Comparison of ENCODE assay signal across 14 mouse cellular contexts in the genomic region with DNA sequence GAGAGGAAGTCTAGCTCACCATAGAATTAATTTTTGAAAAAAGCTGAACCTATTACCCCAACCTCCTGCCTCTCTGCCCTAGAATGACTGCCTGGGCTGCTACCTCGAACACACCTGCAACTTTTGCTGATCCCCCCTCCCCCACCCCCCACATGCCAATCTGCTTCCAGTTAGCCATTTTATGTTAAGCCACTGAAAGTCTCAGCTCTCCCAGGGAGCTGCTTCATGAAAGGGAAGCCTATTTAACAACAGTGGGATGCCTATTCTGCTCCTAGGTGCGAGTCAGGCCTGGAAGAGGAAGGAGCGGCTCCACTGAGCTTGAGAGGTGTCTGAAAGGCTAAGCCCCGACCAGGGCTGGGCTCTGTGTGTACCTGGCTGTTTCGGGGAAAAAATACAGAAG. TPM values are rescaled to one million over a fixed set of nuclear protein-coding genes. Genes with fewer than 3 reads are reported as not detected.
"Had no signal": no experiment of that assay in that cellular context is flagged by ENCODE, and none has a peak within 500 bp of the region (broad histone marks: within the 10 kb centered on the region; RNA-seq: fewer than 3 reads in every experiment).

No protein-coding gene starts in this region.

- ATAC-seq: midbrain, embryonic 16.5 days had no signal

- H3K9me3 ChIP-seq: kidney, embryonic 15.5 days; midbrain, embryonic 12.5 days; neural tube, embryonic 13.5 days had no signal

- H3K27me3 ChIP-seq: kidney, embryonic 15.5 days; midbrain, embryonic 12.5 days; neural tube, embryonic 13.5 days had no signal

- H3K9ac ChIP-seq: kidney, embryonic 15.5 days; liver, embryonic 14.5 days; midbrain, embryonic 12.5 days; neural tube, embryonic 13.5 days had no signal

- H3K36me3 ChIP-seq: kidney, embryonic 15.5 days; midbrain, embryonic 12.5 days; neural tube, embryonic 13.5 days had no signal

- H3K4me2 ChIP-seq: kidney, embryonic 15.5 days; midbrain, embryonic 12.5 days; neural tube, embryonic 13.5 days had no signal

- H3K4me3 ChIP-seq: kidney, embryonic 15.5 days; midbrain, embryonic 12.5 days; neural tube, embryonic 13.5 days had no signal

- H3K27ac ChIP-seq: kidney, embryonic 15.5 days; liver, embryonic 14.5 days; midbrain, embryonic 12.5 days; neural tube, embryonic 13.5 days; stomach, postnatal 0 days had no signal

- DNase-seq: kidney, postnatal 14 days; left cerebral cortex, postnatal 4 days; lung, adult 18-20 months; retina, postnatal 1 day had no signal

- H3K4me1 ChIP-seq: neural tube, embryonic 13.5 days had no signal

RNA-seq across cellular contexts. Expression of gene Ucma, which starts 8.1 kb away (rescaled TPM):
- total RNA-seq: liver, adult 2 months; megakaryocyte-erythroid progenitor cell, adult 5-6 weeks had no signal
- polyA plus RNA-seq: kidney, embryonic 15.5 days; large intestine, adult 2 months; liver, adult 2 months; liver, embryonic 14.5 days; lung, embryonic 16.5 days; midbrain, embryonic 12.5 days; neural tube, embryonic 13.5 days; stomach, postnatal 0 days had no signal
